Mouse (Mus musculus) spleen, adult 12 weeks (tissue): ENCODE data around the gene Nppc.

ENCODE experiments used
- DNase-seq: peaks from one replicate; pipeline ENCODE4 v3.0.0; 2022; ENCODE audit warnings: low spot score

Gene Nppc

GRCm38 (mm10) chr1:86670279-86671038 is at the start of gene Nppc:
Nppc (minus strand) TSS chr1:86670571.
- no peak for DNase-seq

GRCm38 (mm10) chr1:86719391-86719790 is 49.0 kb upstream of the Nppc start:
- no peak for DNase-seq

- no peak for DNase-seq
Measured at GRCm38 (mm10) chr1:86718190-86718589, 47.8 kb upstream of the Nppc start.

GRCm38 (mm10) chr1:86713054-86713453 is 42.7 kb upstream of the Nppc start:
- DNase-seq, result no peak

- DNase-seq, result no peak
Measured at GRCm38 (mm10) chr1:86712045-86712444, 41.7 kb upstream of the Nppc start.

GRCm38 (mm10) chr1:86709546-86709945 is 39.2 kb upstream of the Nppc start:
- DNase-seq, result no peak

GRCm38 (mm10) chr1:86705461-86705860 is 35.1 kb upstream of the Nppc start:
- no peak for DNase-seq

GRCm38 (mm10) chr1:86703965-86704326 is 33.6 kb upstream of the Nppc start:
- no peak for DNase-seq

GRCm38 (mm10) chr1:86703300-86703964 is 33.1 kb upstream of the Nppc start, which contains the start of gene Dis3l2:
Dis3l2 (plus strand) TSS chr1:86703808.
- DNase-seq, result peak; percentile 42

GRCm38 (mm10) chr1:86700367-86700766 is 30.0 kb upstream of the Nppc start:
- no peak for DNase-seq

GRCm38 (mm10) chr1:86699346-86700136 is 29.2 kb upstream of the Nppc start:
- DNase-seq, result no peak

GRCm38 (mm10) chr1:86698721-86699120 is 28.4 kb upstream of the Nppc start:
- no peak for DNase-seq

GRCm38 (mm10) chr1:86696948-86697347 is 26.6 kb upstream of the Nppc start:
- DNase-seq, result no peak

GRCm38 (mm10) chr1:86691027-86691426 is 20.7 kb upstream of the Nppc start:
- no peak for DNase-seq

GRCm38 (mm10) chr1:86687236-86687635 is 16.9 kb upstream of the Nppc start:
- no peak for DNase-seq

- DNase-seq, result no peak
Measured at GRCm38 (mm10) chr1:86678667-86679066, 8.3 kb upstream of the Nppc start.

GRCm38 (mm10) chr1:86677624-86678023 is 7.3 kb upstream of the Nppc start:
- no peak for DNase-seq

GRCm38 (mm10) chr1:86675126-86675525 is 4.8 kb upstream of the Nppc start:
- no peak for DNase-seq

- DNase-seq, result no peak
Measured at GRCm38 (mm10) chr1:86674385-86674784, 4.0 kb upstream of the Nppc start.

- DNase-seq, result no peak
Measured at GRCm38 (mm10) chr1:86669552-86670273, 658 bp downstream of the Nppc start.

- no peak for DNase-seq
Measured at GRCm38 (mm10) chr1:86665091-86665490, 5.3 kb downstream of the Nppc start.

GRCm38 (mm10) chr1:86657071-86657470 is 13.3 kb downstream of the Nppc start:
- DNase-seq, result no peak
